8 mouse cellular contexts compared by ENCODE assay signal in genomic region chr14:19776890-19777289, GRCm38 (mm10). TPM values are rescaled to one million over a fixed set of nuclear protein-coding genes. Genes with fewer than 3 reads are reported as not detected.
DNase-seq lines count a peak whose midpoint lies in the region; ATAC-seq and TF ChIP-seq lines count a peak whose summit lies in the region.

No protein-coding gene starts in this region.

- H3K9me3 ChIP-seq in forebrain, embryonic 10.5 days, result no peaks in the 10 kb centered on the region
- H3K9me3 ChIP-seq in forebrain, embryonic 16.5 days (ENCODE audit: control insufficient read depth, low read length), result no peaks in the 10 kb centered on the region
- no peaks in the 10 kb centered on the region for H3K9me3 ChIP-seq in liver, embryonic 14.5 days (ENCODE audit: control insufficient read depth, low read length)
- 0 out of 2 replicates have a peak, but pooled peaks cover 5% of the 10 kb centered on the region for H3K9me3 ChIP-seq in stomach, postnatal 0 days (ENCODE audit: control insufficient read depth, low read length)

- H3K4me1 ChIP-seq in forebrain, embryonic 10.5 days, result peaks cover 14% of the 10 kb centered on the region
- H3K4me1 ChIP-seq in forebrain, embryonic 16.5 days (replicated peaks; ENCODE audit: control insufficient read depth, insufficient read depth, low read length), result no peaks in the 10 kb centered on the region
- no peaks in the 10 kb centered on the region for H3K4me1 ChIP-seq in thymus, adult 2 months (replicated peaks; ENCODE audit: control insufficient read depth, insufficient read depth, low read length)
- H3K4me1 ChIP-seq in liver, embryonic 14.5 days (replicated peaks; ENCODE audit: control insufficient read depth in 2 of 2, insufficient read depth in 2 of 2, low read length in 1 of 2), result no peaks in the 10 kb centered on the region
- 0 out of 2 replicates have a peak, but pooled peaks cover 4% of the 10 kb centered on the region for H3K4me1 ChIP-seq in stomach, postnatal 0 days (replicated peaks; ENCODE audit: control insufficient read depth, insufficient read depth)

- ATAC-seq in forebrain, embryonic 16.5 days, result no peak
- no peak for ATAC-seq in liver, embryonic 14.5 days (ENCODE audit: insufficient read depth)
- ATAC-seq in stomach, postnatal 0 days (ENCODE audit: low FRiP score, low TSS enrichment), result 0 out of 2 replicates have a peak, but pooled peaks have one; percentile 38

- TF ChIP-seq CTCF in thymus, adult 2 months (IDR thresholded peaks at IDR 0.05; ENCODE audit: borderline replicate concordance, control insufficient read depth, extremely low read depth, insufficient read depth, low read length, poor library complexity), result 0 out of 2 replicates have a peak, but pooled peaks have one; percentile 33
- peak; percentile 86 for TF ChIP-seq CTCF in liver, embryonic 14.5 days (IDR thresholded peaks at IDR 0.05; ENCODE audit: low read depth)
- TF ChIP-seq CTCF in stomach, postnatal 0 days (IDR thresholded peaks at IDR 0.05; ENCODE audit: low read depth), result peak; percentile 81

- no peak overlapping the region for H3K9ac ChIP-seq in forebrain, embryonic 16.5 days (replicated peaks; ENCODE audit: low read depth, low read length)
- no peak overlapping the region for H3K9ac ChIP-seq in liver, embryonic 14.5 days (replicated peaks)
- H3K9ac ChIP-seq in stomach, postnatal 0 days (ENCODE audit: low read length), result no peak overlapping the region

- TF ChIP-seq EP300 in liver, embryonic 14.5 days (IDR thresholded peaks at IDR 0.05; ENCODE audit: low read depth), result no peak
- no peak for TF ChIP-seq EP300 in stomach, postnatal 0 days (optimal IDR thresholded peaks at IDR 0.05)

- H3K27ac ChIP-seq in forebrain, embryonic 10.5 days, result no peak overlapping the region
- H3K27ac ChIP-seq in forebrain, embryonic 16.5 days (ENCODE audit: low read length), result no peak overlapping the region
- no peak overlapping the region for H3K27ac ChIP-seq in thymus, adult 2 months (ENCODE audit: control insufficient read depth, insufficient read depth, low read length)
- H3K27ac ChIP-seq in liver, embryonic 14.5 days, result no peak overlapping the region
- no peak overlapping the region for H3K27ac ChIP-seq in stomach, postnatal 0 days (replicated peaks)

- peak; percentile 45 for DNase-seq in forebrain, embryonic 10.5 days (ENCODE audit: extremely low spot score, low spot score)
- DNase-seq in thymus, adult 2 months, result peak; percentile 22
- DNase-seq in thymus, adult 18-20 months, result no peak
- DNase-seq in heart, postnatal 14 days, result peak; percentile 63 to 79
- DNase-seq in liver, embryonic 14.5 days (ENCODE audit: low read depth in 3 of 3, low spot score in 3 of 3), result no peak
- peak; percentile 57 for DNase-seq in stomach, postnatal 0 days (ENCODE audit: low spot score)
- DNase-seq in cerebellum, adult 18-20 months, result no peak

- 39% methylated on average over 6 of the region's 6 CpGs for WGBS in forebrain, embryonic 10.5 days
- WGBS in forebrain, embryonic 16.5 days, result 40% methylated on average over 6 of the region's 6 CpGs
- 78% methylated on average over 6 of the region's 6 CpGs for WGBS in thymus, adult 2 months
- 50% methylated on average over 6 of the region's 6 CpGs for WGBS in liver, embryonic 14.5 days (ENCODE audit: insufficient replicate concordance)
- 47% methylated on average over 6 of the region's 6 CpGs for WGBS in stomach, postnatal 0 days

- intact Hi-C loops in heart, postnatal 14 days (cut with DNase I), result loop anchor here (2.0 kb wide), 2 partner anchors 40 to 70 kb away; no protein-coding TSS in a partner anchor

- no peak overlapping the region for H3K4me2 ChIP-seq in forebrain, embryonic 16.5 days (ENCODE audit: low read length)
- H3K4me2 ChIP-seq in liver, embryonic 14.5 days (ENCODE audit: low read depth), result no peak overlapping the region
- no peak overlapping the region for H3K4me2 ChIP-seq in stomach, postnatal 0 days (replicated peaks; ENCODE audit: low read depth)

- peaks cover 50% of the 10 kb centered on the region for H3K36me3 ChIP-seq in forebrain, embryonic 10.5 days (replicated peaks)
- no peaks in the 10 kb centered on the region for H3K36me3 ChIP-seq in forebrain, embryonic 16.5 days (ENCODE audit: control insufficient read depth, insufficient read depth)
- H3K36me3 ChIP-seq in thymus, adult 2 months (ENCODE audit: control insufficient read depth, insufficient read depth, low read length), result no peaks in the 10 kb centered on the region
- H3K36me3 ChIP-seq in liver, embryonic 14.5 days (replicated peaks; ENCODE audit: control insufficient read depth, insufficient read depth, low read depth), result no peaks in the 10 kb centered on the region
- no peaks in the 10 kb centered on the region for H3K36me3 ChIP-seq in stomach, postnatal 0 days (ENCODE audit: control insufficient read depth, insufficient read depth, low read length)

- no peak for TF ChIP-seq POLR2A in thymus, adult 2 months (IDR thresholded peaks at IDR 0.05; ENCODE audit: control insufficient read depth, extremely low read depth, insufficient read depth, low read length, poor library complexity)

- H3K4me3 ChIP-seq in forebrain, embryonic 10.5 days, result no peak overlapping the region
- no peak overlapping the region for H3K4me3 ChIP-seq in forebrain, embryonic 16.5 days (replicated peaks; ENCODE audit: low read length)
- H3K4me3 ChIP-seq in thymus, adult 2 months (ENCODE audit: control insufficient read depth, insufficient read depth, low read length), result no peak overlapping the region
- no peak overlapping the region for H3K4me3 ChIP-seq in liver, embryonic 14.5 days (ENCODE audit: insufficient read depth in 1 of 2, low read depth in 2 of 2, low read length in 2 of 2)
- H3K4me3 ChIP-seq in stomach, postnatal 0 days (ENCODE audit: low read depth, low read length), result no peak overlapping the region

- no peaks in the 10 kb centered on the region for H3K27me3 ChIP-seq in forebrain, embryonic 10.5 days (ENCODE audit: poor library complexity, severe bottlenecking)
- H3K27me3 ChIP-seq in forebrain, embryonic 16.5 days (replicated peaks; ENCODE audit: control insufficient read depth, insufficient read depth, low read length), result no peaks in the 10 kb centered on the region
- H3K27me3 ChIP-seq in thymus, adult 2 months (ENCODE audit: control insufficient read depth, insufficient read depth, low read length), result no peaks in the 10 kb centered on the region
- H3K27me3 ChIP-seq in liver, embryonic 14.5 days (ENCODE audit: control insufficient read depth, insufficient read depth, low read length), result no peaks in the 10 kb centered on the region
- H3K27me3 ChIP-seq in stomach, postnatal 0 days (ENCODE audit: control insufficient read depth, insufficient read depth, low read length), result no peaks in the 10 kb centered on the region

RNA-seq across cellular contexts. Expression of gene Nid2, which starts 25.8 kb away (rescaled TPM):
- 50.2 and 55.6 TPM in 2 replicates for polyA plus RNA-seq in forebrain, embryonic 10.5 days (2016; fragmentation: Nextera tagmentation; extraction: Ambion mirVana)
- 28.4 and 39.7 TPM in 2 replicates for polyA plus RNA-seq in forebrain, embryonic 16.5 days (2015; fragmentation: Nextera tagmentation; extraction: Ambion mirVana)
- polyA plus RNA-seq in thymus, adult 2 months (2012; rRNA removed), result 4.2 and 4.7 TPM in 2 replicates
- 10 to 100 TPM; 89.0 to 89.7 TPM for total RNA-seq in heart, postnatal 14 days (2021)
- 5.0 and 6.2 TPM in 2 replicates for polyA plus RNA-seq in liver, embryonic 14.5 days (2012; rRNA removed)
- polyA plus RNA-seq in liver, embryonic 14.5 days (2014; fragmentation: Nextera tagmentation; extraction: Ambion mirVana), result 10.6 and 11.4 TPM in 2 replicates
- 13.5 and 16.4 TPM in 2 replicates for polyA plus RNA-seq in stomach, postnatal 0 days (2015; fragmentation: Nextera tagmentation; extraction: Ambion mirVana)

RNA-seq across cellular contexts. Expression of gene Rtraf, which starts 46.7 kb away (rescaled TPM):
- 232 and 234 TPM in 2 replicates for polyA plus RNA-seq in forebrain, embryonic 10.5 days (2016; fragmentation: Nextera tagmentation; extraction: Ambion mirVana)
- 163 and 184 TPM in 2 replicates for polyA plus RNA-seq in forebrain, embryonic 16.5 days (2015; fragmentation: Nextera tagmentation; extraction: Ambion mirVana)
- 27.0 and 27.8 TPM in 2 replicates for polyA plus RNA-seq in thymus, adult 2 months (2012; rRNA removed)
- total RNA-seq in heart, postnatal 14 days (2021), result 10 to 100 TPM; 63.5 to 69.3 TPM
- 21.3 and 40.8 TPM in 2 replicates for polyA plus RNA-seq in liver, embryonic 14.5 days (2012; rRNA removed)
- polyA plus RNA-seq in liver, embryonic 14.5 days (2014; fragmentation: Nextera tagmentation; extraction: Ambion mirVana), result 93.5 and 94.2 TPM in 2 replicates
- polyA plus RNA-seq in stomach, postnatal 0 days (2015; fragmentation: Nextera tagmentation; extraction: Ambion mirVana), result 157 TPM in 2 replicates

Comparison
In these comparisons a context has a peak if more than half of its experiments do, and no peak if none do; other contexts are left out.
1. DNase-seq: peak in forebrain, embryonic 10.5 days (single experiment), thymus, adult 2 months (single experiment), heart, postnatal 14 days (2 of 2) and stomach, postnatal 0 days (single experiment); none in thymus, adult 18-20 months (0 of 2), liver, embryonic 14.5 days (0 of 3) and cerebellum, adult 18-20 months (0 of 2).
2. CTCF ChIP-seq: peak in every context shown above with its lines; median percentile 86 in liver, embryonic 14.5 days; 81 in stomach, postnatal 0 days; 33 in thymus, adult 2 months.